Mouse (Mus musculus) cortical plate, adult 2 months (tissue): ENCODE results near the gene Spcs2.

Experiments
- CTCF ChIP-seq: fragments of 200-500 bp; IDR thresholded peaks from 2 replicates; pipeline ENCODE4 v1.5.1; 2011; ENCODE audit warnings: mild to moderate bottlenecking, control low read depth, low read length; ENCODE audit not compliant: insufficient read depth; ENCODE audit errors: extremely low read depth
- POLR2A ChIP-seq: fragments of 200-500 bp; IDR thresholded peaks from 2 replicates; pipeline ENCODE4 v1.6.1; 2011; ENCODE audit warnings: mild to moderate bottlenecking, low read length, control low read depth; ENCODE audit not compliant: insufficient read depth; ENCODE audit errors: extremely low read depth

- TF ChIP-seq CTCF (no peak), POLR2A (no peak)
Observed at GRCm38 (mm10) chr7:99869296-99869695, 6.0 kb upstream of the Spcs2 start.
